Mouse (Mus musculus): ENCODE data around the gene Bnip3. TPM values are rescaled to one million over a fixed set of nuclear protein-coding genes. Genes with fewer than 3 reads are reported as not detected.

Gene Bnip3
- 18.5 TPM for polyA plus RNA-seq (2017; shearing (Covaris generic))

GRCm38 (mm10) chr7:138909277-138910192, at the start of gene Bnip3:
TSS of gene Bnip3 (minus strand) at chr7:138909519.

GRCm38 (mm10) chr7:138940612-138941461, 31.5 kb upstream of the Bnip3 start, which contains the start of gene Jakmip3:
TSS of gene Jakmip3 (plus strand) at chr7:138940730.

GRCm38 (mm10) chr7:138845544-138846391, 63.6 kb downstream of the Bnip3 start, which contains the start of the genes Ppp2r2d and Mapk1ip1:
TSS of gene Ppp2r2d (plus strand) at chr7:138846079.
TSS of gene Mapk1ip1 (minus strand) at chr7:138846273.

Other genes starting within 250 kb of the Bnip3 start
- 10.0 TPM for gene Ppp2r2d, start 63.4 kb downstream of the Bnip3 start, polyA plus RNA-seq (2017; shearing (Covaris generic))
- 22.9 TPM for gene Mapk1ip1, start 63.2 kb downstream of the Bnip3 start, polyA plus RNA-seq (2017; shearing (Covaris generic))
- gene Jakmip3, start 31.2 kb upstream of the Bnip3 start, polyA plus RNA-seq (2017; shearing (Covaris generic)) = not detected
- gene Dpysl4, start 176.5 kb upstream of the Bnip3 start, polyA plus RNA-seq (2017; shearing (Covaris generic)) = not detected

All from CD4-positive, CD25-positive, alpha-beta regulatory T cell, adult 9 weeks (primary cell).